Mouse (Mus musculus) C2C12 (cell line): Measurements from ENCODE around the gene Zc3h12a.

ENCODE experiments used
- CTCF ChIP-seq: IDR thresholded peaks from one replicate; pipeline ENCODE4 v1.5.1; 2011; ENCODE audit not compliant: control insufficient read depth, insufficient read depth, insufficient read length
- MYOG ChIP-seq: IDR thresholded peaks from one replicate; pipeline ENCODE4 v1.6.1; 2011; ENCODE audit not compliant: control insufficient read depth, insufficient read length; ENCODE audit errors: extremely low read depth

- TF ChIP-seq MYOG (no peak), CTCF (no peak)
Measured at GRCm38 (mm10) chr4:125138321-125138720, 10.7 kb upstream of the Zc3h12a start.
